Mouse (Mus musculus) megakaryocyte, embryonic 14.5 days (primary cell): ENCODE measurements around the gene Fbxl18.

Source experiments
- FLI1 ChIP-seq: IDR thresholded peaks from 2 replicates; pipeline ENCODE4 v1.6.1; 2012; ENCODE audit warnings: low read length, inconsistent platforms, mixed read lengths
- GATA1 ChIP-seq: IDR thresholded peaks from 3 replicates; pipeline ENCODE4 v1.6.1; 2012; ENCODE audit warnings: mixed read lengths, low read length, inconsistent platforms, borderline replicate concordance

GRCm38 (mm10) chr5:142850916-142851680 is 44.1 kb downstream of the Fbxl18 start:
- TF ChIP-seq GATA1 (no peak), FLI1 (no peak)
